Mouse (Mus musculus): ENCODE measurements around the gene Il3. TPM values are rescaled to one million over a fixed set of nuclear protein-coding genes. Genes with fewer than 3 reads are reported as not detected.

Il3 gene
- polyA plus RNA-seq, 1 experiment from 2014 or later = not detected

DNA sequence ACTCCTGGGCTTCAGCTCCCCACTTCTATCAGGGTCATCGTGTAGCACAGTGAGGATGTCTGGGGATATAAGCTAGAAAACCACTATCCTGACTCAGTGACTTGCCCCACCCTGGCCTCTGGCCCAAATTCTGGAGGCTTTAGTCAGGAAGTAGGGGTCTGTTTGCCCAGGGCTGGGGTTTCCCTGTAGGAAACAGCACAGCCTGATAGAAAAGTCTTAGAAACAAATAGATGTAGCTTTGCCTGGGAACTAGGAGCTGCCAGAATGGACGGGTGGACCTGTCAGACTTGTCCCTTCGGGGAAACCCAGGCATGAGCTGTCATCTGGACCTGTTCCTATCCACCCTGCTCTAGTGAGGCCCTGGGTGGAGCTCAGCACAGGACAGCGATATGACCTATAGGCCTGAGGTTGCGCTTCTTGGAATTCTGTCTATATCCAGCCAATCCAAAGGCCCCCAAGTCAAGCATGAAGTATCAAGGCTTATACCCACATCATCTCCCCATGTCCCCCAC, 42.5 kb downstream of the Il3 start:
- Histone ChIP-seq H3K9me3 (ENCODE audit: control insufficient read depth, low read length) (no peaks in the 10 kb centered on the region; the same call in 1 of the 2 replicates), H3K4me2 (ENCODE audit: low read length) (no peak overlapping the region), H3K36me3 (ENCODE audit: control insufficient read depth, insufficient read depth, low read length) (no peaks in the 10 kb centered on the region), H3K4me3 (ENCODE audit: low read length) (no peak overlapping the region), H3K4me1 (ENCODE audit: control insufficient read depth, insufficient read depth, low read depth, low read length) (no peaks in the 10 kb centered on the region), H3K27me3 (replicated peaks; ENCODE audit: control insufficient read depth, insufficient read depth, low read length) (no peaks in the 10 kb centered on the region), H3K9ac (ENCODE audit: low read depth, low read length) (no peak overlapping the region), H3K27ac (ENCODE audit: low read depth, low read length) (no peak overlapping the region)
- no peak for ATAC-seq
- 97% methylated on average over 5 of the region's 5 CpGs for WGBS

- H3K36me3 ChIP-seq (ENCODE audit: control insufficient read depth, insufficient read depth, low read length) = no peaks in the 10 kb centered on the region
- H3K4me2 ChIP-seq (ENCODE audit: low read length) = no peak overlapping the region
- no peak overlapping the region for H3K4me3 ChIP-seq (ENCODE audit: low read length)
- 78% methylated on average over 9 of the region's 9 CpGs for whole genome bisulfite sequencing
- H3K9ac ChIP-seq (ENCODE audit: low read depth, low read length) = no peak overlapping the region
- no peaks in the 10 kb centered on the region; the same call in 1 of the 2 replicates for H3K9me3 ChIP-seq (ENCODE audit: control insufficient read depth, low read length)
- H3K27ac ChIP-seq (ENCODE audit: low read depth, low read length) = no peak overlapping the region
- no peak for ATAC-seq
- no peaks in the 10 kb centered on the region for H3K27me3 ChIP-seq (replicated peaks; ENCODE audit: control insufficient read depth, insufficient read depth, low read length)
- H3K4me1 ChIP-seq (ENCODE audit: control insufficient read depth, insufficient read depth, low read depth, low read length) = no peaks in the 10 kb centered on the region
These were observed 43.2 kb downstream of the Il3 start for GRCm38 (mm10) chr11:54223637-54224474.

DNA sequence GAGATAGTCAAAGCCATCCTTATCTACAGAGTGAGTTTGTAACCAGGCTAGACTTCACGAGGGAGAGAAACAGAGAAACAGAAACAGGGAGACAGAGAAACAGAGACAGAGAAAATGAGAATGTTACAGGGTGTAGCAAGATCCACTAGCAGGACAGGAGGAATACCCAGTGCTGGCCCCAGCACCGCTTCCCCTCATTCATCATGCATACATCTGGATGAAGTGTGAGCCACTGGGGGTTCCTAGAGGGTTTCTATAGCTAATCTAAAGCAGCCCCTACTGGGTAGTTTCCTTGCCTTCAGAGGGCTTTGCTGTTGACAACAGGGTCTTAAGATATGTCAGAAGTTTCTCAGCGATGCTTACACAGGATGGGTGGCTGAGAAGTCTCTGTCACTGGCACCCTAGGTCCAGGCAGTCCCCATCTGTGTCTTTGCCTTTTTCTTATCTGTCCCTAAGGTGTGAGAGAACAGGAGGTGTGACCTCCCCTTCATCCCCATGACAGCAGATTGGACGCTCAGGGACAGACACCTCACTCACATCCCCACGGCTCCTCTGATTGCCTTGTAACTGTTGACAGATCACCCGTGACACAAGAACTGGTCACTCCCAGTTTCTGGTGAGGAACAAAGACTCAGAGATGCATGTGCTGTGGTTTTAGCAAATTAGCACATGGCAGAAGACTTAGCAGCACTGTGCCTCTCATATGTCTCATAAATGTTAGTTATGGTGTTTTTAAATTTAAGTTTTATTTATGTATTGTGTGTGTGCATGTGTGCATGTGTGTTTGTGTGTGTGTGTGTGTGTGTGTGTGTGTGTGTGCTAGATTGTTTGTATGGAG, 47.0 kb downstream of the Il3 start:
- H3K27ac ChIP-seq (ENCODE audit: low read depth, low read length) = no peak overlapping the region
- no peaks in the 10 kb centered on the region for H3K9me3 ChIP-seq (ENCODE audit: control insufficient read depth, low read length)
- H3K27me3 ChIP-seq (replicated peaks; ENCODE audit: control insufficient read depth, insufficient read depth, low read length) = no peaks in the 10 kb centered on the region
- H3K4me3 ChIP-seq (ENCODE audit: low read length) = no peak overlapping the region
- H3K4me2 ChIP-seq (ENCODE audit: low read length) = no peak overlapping the region
- ATAC-seq = no peak
- WGBS = 66% methylated on average over 6 of the region's 6 CpGs
- H3K36me3 ChIP-seq (ENCODE audit: control insufficient read depth, insufficient read depth, low read length) = no peaks in the 10 kb centered on the region
- H3K4me1 ChIP-seq (ENCODE audit: control insufficient read depth, insufficient read depth, low read depth, low read length) = no peaks in the 10 kb centered on the region
- no peak overlapping the region for H3K9ac ChIP-seq (ENCODE audit: low read depth, low read length)

- no peaks in the 10 kb centered on the region for H3K4me1 ChIP-seq (ENCODE audit: control insufficient read depth, insufficient read depth, low read depth, low read length)
- 95% methylated on average over 1 of the region's 1 CpGs for WGBS
- H3K9ac ChIP-seq (ENCODE audit: low read depth, low read length) = no peak overlapping the region
- no peak overlapping the region for H3K27ac ChIP-seq (ENCODE audit: low read depth, low read length)
- H3K36me3 ChIP-seq (ENCODE audit: control insufficient read depth, insufficient read depth, low read length) = no peaks in the 10 kb centered on the region
- no peaks in the 10 kb centered on the region for H3K27me3 ChIP-seq (replicated peaks; ENCODE audit: control insufficient read depth, insufficient read depth, low read length)
- ATAC-seq = no peak
- no peak overlapping the region for H3K4me3 ChIP-seq (ENCODE audit: low read length)
- no peak overlapping the region for H3K4me2 ChIP-seq (ENCODE audit: low read length)
- H3K9me3 ChIP-seq (ENCODE audit: control insufficient read depth, low read length) = no peaks in the 10 kb centered on the region
These were observed 47.9 kb downstream of the Il3 start for GRCm38 (mm10) chr11:54219191-54219590.

GRCm38 (mm10) chr11:54217384-54217783, 49.7 kb downstream of the Il3 start:
- Histone ChIP-seq H3K9me3 (ENCODE audit: control insufficient read depth, low read length) (no peaks in the 10 kb centered on the region), H3K36me3 (ENCODE audit: control insufficient read depth, insufficient read depth, low read length) (no peaks in the 10 kb centered on the region), H3K4me2 (ENCODE audit: low read length) (no peak overlapping the region), H3K9ac (ENCODE audit: low read depth, low read length) (no peak overlapping the region), H3K27ac (ENCODE audit: low read depth, low read length) (no peak overlapping the region), H3K4me3 (ENCODE audit: low read length) (no peak overlapping the region), H3K27me3 (replicated peaks; ENCODE audit: control insufficient read depth, insufficient read depth, low read length) (no peaks in the 10 kb centered on the region), H3K4me1 (ENCODE audit: control insufficient read depth, insufficient read depth, low read depth, low read length) (no peaks in the 10 kb centered on the region)
- no peak for ATAC-seq
- WGBS = 58% methylated on average over 7 of the region's 7 CpGs

GRCm38 (mm10) chr11:54216091-54216490, 51.0 kb downstream of the Il3 start:
- no peaks in the 10 kb centered on the region for H3K27me3 ChIP-seq (replicated peaks; ENCODE audit: control insufficient read depth, insufficient read depth, low read length)
- no peak for ATAC-seq

More at GRCm38 (mm10) chr11:54216091-54216490, 51.0 kb downstream of the Il3 start:
- Histone ChIP-seq H3K4me1 (ENCODE audit: control insufficient read depth, insufficient read depth, low read depth, low read length) (no peaks in the 10 kb centered on the region), H3K27ac (ENCODE audit: low read depth, low read length) (no peak overlapping the region), H3K4me2 (ENCODE audit: low read length) (no peak overlapping the region), H3K36me3 (ENCODE audit: control insufficient read depth, insufficient read depth, low read length) (no peaks in the 10 kb centered on the region), H3K4me3 (ENCODE audit: low read length) (no peak overlapping the region), H3K9ac (ENCODE audit: low read depth, low read length) (no peak overlapping the region), H3K9me3 (ENCODE audit: control insufficient read depth, low read length) (no peaks in the 10 kb centered on the region)
- WGBS = 81% methylated on average over 6 of the region's 6 CpGs

Other genes with a start within 250 kb of the Il3 start
- gene Slc22a4, start 239.2 kb downstream of the Il3 start, polyA plus RNA-seq (2015; fragmentation: Nextera tagmentation; extraction: Ambion mirVana) = 4.9 and 7.2 TPM in 2 replicates
- gene Pdlim4, start 198.3 kb downstream of the Il3 start, polyA plus RNA-seq (2015; fragmentation: Nextera tagmentation; extraction: Ambion mirVana) = 37.4 and 38.4 TPM in 2 replicates
- gene P4ha2, start 167.2 kb downstream of the Il3 start, polyA plus RNA-seq (2015; fragmentation: Nextera tagmentation; extraction: Ambion mirVana) = 12.3 and 15.1 TPM in 2 replicates
- gene Csf2, start 17.6 kb downstream of the Il3 start, polyA plus RNA-seq (2015; fragmentation: Nextera tagmentation; extraction: Ambion mirVana) = not detected in 2 replicates
- gene Acsl6, start 36.5 kb upstream of the Il3 start, polyA plus RNA-seq (2015; fragmentation: Nextera tagmentation; extraction: Ambion mirVana) = 49.8 and 52.6 TPM in 2 replicates
- not detected in 2 replicates for gene Meikin, start 103.4 kb upstream of the Il3 start, polyA plus RNA-seq (2015; fragmentation: Nextera tagmentation; extraction: Ambion mirVana)
- 8.5 and 9.8 TPM in 2 replicates for gene Fnip1, start 170.9 kb upstream of the Il3 start, polyA plus RNA-seq (2015; fragmentation: Nextera tagmentation; extraction: Ambion mirVana)

Data from hindbrain, embryonic 16.5 days (tissue).